Mouse (Mus musculus) stomach, embryonic 14.5 days (tissue): ENCODE results near the gene Klf15. TPM values are rescaled to one million over a fixed set of nuclear protein-coding genes. Genes with fewer than 3 reads are reported as not detected.
A peak's percentile ranks its signal among the peaks of the same experiment; 100 is the strongest.

ENCODE experiments used
- ATAC-seq: fragments of 200-750 bp; cut with Nextera tagmentation; 2 replicates; pipeline ENCODE4 v1.8.0; 2017; ENCODE audit warnings: low read depth, moderate TSS enrichment; ENCODE audit not compliant: insufficient number of reproducible peaks, insufficient read depth, low FRiP score
- H3K27ac ChIP-seq: fragments of 300-500 bp; sonication (generic); 2 replicates; pipeline ENCODE4 v1.5.1; 2014; ENCODE audit warnings: mild to moderate bottlenecking, low read length, moderate library complexity, mixed read lengths
- H3K27me3 ChIP-seq: fragments of 300-500 bp; sonication (generic); 2 replicates; pipeline ENCODE4 v1.6.1; 2014; ENCODE audit warnings: low read length, control low read depth, mixed read lengths; ENCODE audit not compliant: control insufficient read depth, insufficient read depth
- H3K36me3 ChIP-seq: fragments of 300-500 bp; sonication (generic); 2 replicates; pipeline ENCODE4 v1.6.1; 2014; ENCODE audit warnings: mild to moderate bottlenecking, control low read depth, low read length, moderate library complexity, mixed read lengths; ENCODE audit not compliant: control insufficient read depth, insufficient read depth
- H3K4me1 ChIP-seq: fragments of 300-500 bp; sonication (generic); 2 replicates; pipeline ENCODE4 v1.6.1; 2014; ENCODE audit warnings: low read length, control low read depth, mixed read lengths; ENCODE audit not compliant: control insufficient read depth, insufficient read depth
- H3K4me2 ChIP-seq: fragments of 300-500 bp; sonication (generic); replicated peaks from 2 replicates; pipeline ENCODE4 v1.6.1; 2014; ENCODE audit warnings: low read depth, low read length, control low read depth
- H3K4me3 ChIP-seq: fragments of 300-500 bp; sonication (generic); 2 replicates; pipeline ENCODE4 v1.5.1; 2014; ENCODE audit warnings: low read depth, low read length, control low read depth
- H3K9ac ChIP-seq: fragments of 300-500 bp; sonication (generic); replicated peaks from 2 replicates; pipeline ENCODE4 v1.6.1; 2014; ENCODE audit warnings: low read depth, mild to moderate bottlenecking, control low read depth, low read length, moderate library complexity, mixed read lengths
- H3K9me3 ChIP-seq: fragments of 300-500 bp; sonication (generic); 2 replicates; pipeline ENCODE4 v1.6.1; 2016; ENCODE audit warnings: low read depth, low read length, control low read depth; ENCODE audit not compliant: control insufficient read depth
- WGBS: fragments of 180-500 bp; shearing (Covaris S2); extraction: QIAGEN DNeasy Blood & Tissue Kit; methylation state at CpG from one replicate; pipeline ENCODE4 v1.1.7; 2014; 5-methylcytosine and 5-hydroxymethylcytosine counted together
- polyA plus RNA-seq: library from polyadenylated mRNA; unstranded; fragments of >200 nt; fragmentation: Nextera tagmentation; extraction: Ambion mirVana; gene quantifications from 2 replicates; pipeline ENCODE4 v1.2.1, GENCODE M21; 2014

The Klf15 gene
- polyA plus RNA-seq, 1 experiment from 2014 or later, result 3.8 TPM

- ATAC-seq, result no peak
- no peaks in the 10 kb centered on the region for H3K27me3 ChIP-seq
- no peaks in the 10 kb centered on the region for H3K9me3 ChIP-seq
- H3K9ac ChIP-seq, result no peak overlapping the region
- no peak overlapping the region for H3K4me3 ChIP-seq
- no peak overlapping the region for H3K27ac ChIP-seq
- no peak overlapping the region for H3K4me2 ChIP-seq
- H3K36me3 ChIP-seq, result no peaks in the 10 kb centered on the region
- H3K4me1 ChIP-seq, result no peaks in the 10 kb centered on the region
Measured at GRCm38 (mm10) chr6:90514369-90514768, 52.0 kb downstream of the Klf15 start.

GRCm38 (mm10) chr6:90514883-90515405 is 52.6 kb downstream of the Klf15 start:
- no peaks in the 10 kb centered on the region for H3K4me1 ChIP-seq
- no peaks in the 10 kb centered on the region for H3K27me3 ChIP-seq
- H3K9ac ChIP-seq, result no peak overlapping the region
- ATAC-seq, result peak; percentile 85
- no peak overlapping the region for H3K4me3 ChIP-seq
- H3K36me3 ChIP-seq, result no peaks in the 10 kb centered on the region
- no peak overlapping the region for H3K4me2 ChIP-seq
- no peaks in the 10 kb centered on the region for H3K9me3 ChIP-seq
- no peak overlapping the region for H3K27ac ChIP-seq
- WGBS, result 25% methylated on average over 4 of the region's 4 CpGs

GRCm38 (mm10) chr6:90518892-90519291 is 56.5 kb downstream of the Klf15 start:
- 38% methylated on average over 3 of the region's 3 CpGs for WGBS
- no peak for ATAC-seq

GRCm38 (mm10) chr6:90519375-90519774 is 57.0 kb downstream of the Klf15 start:
- Histone ChIP-seq H3K9me3 (no peaks in the 10 kb centered on the region), H3K27ac (no peak overlapping the region), H3K9ac (no peak overlapping the region), H3K27me3 (no peaks in the 10 kb centered on the region), H3K4me2 (no peak overlapping the region), H3K36me3 (no peaks in the 10 kb centered on the region), H3K4me3 (no peak overlapping the region), H3K4me1 (no peaks in the 10 kb centered on the region)
- WGBS, result 42% methylated on average over 5 of the region's 5 CpGs
- no peak for ATAC-seq

More at GRCm38 (mm10) chr6:90518892-90519291, 56.5 kb downstream of the Klf15 start:
- Histone ChIP-seq H3K9ac (no peak overlapping the region), H3K4me3 (no peak overlapping the region), H3K4me2 (no peak overlapping the region), H3K27ac (no peak overlapping the region), H3K9me3 (no peaks in the 10 kb centered on the region), H3K36me3 (no peaks in the 10 kb centered on the region), H3K27me3 (no peaks in the 10 kb centered on the region), H3K4me1 (no peaks in the 10 kb centered on the region)

Other genes with a start within 250 kb of the Klf15 start
- gene Vmn1r53, start 238.1 kb upstream of the Klf15 start, polyA plus RNA-seq, result not detected in 2 replicates
- gene Vmn1r54, start 216.3 kb upstream of the Klf15 start, polyA plus RNA-seq, result not detected in 2 replicates
- not detected in 2 replicates for gene BC048671, start 161.4 kb upstream of the Klf15 start, polyA plus RNA-seq
- 0.25 and 0.39 TPM in 2 replicates for gene Chst13, start 137.4 kb upstream of the Klf15 start, polyA plus RNA-seq
- gene Uroc1, start 129.3 kb upstream of the Klf15 start, polyA plus RNA-seq, result not detected in 2 replicates
- gene Zxdc, start 93.1 kb upstream of the Klf15 start, polyA plus RNA-seq, result 10.4 and 10.8 TPM in 2 replicates
- gene Cfap100, start 33.8 kb upstream of the Klf15 start, polyA plus RNA-seq, result 0.61 and 0.71 TPM in 2 replicates
- gene Aldh1l1, start 23.9 kb downstream of the Klf15 start, polyA plus RNA-seq, result 2.5 and 4.3 TPM in 2 replicates
- 5.5 and 7.3 TPM in 2 replicates for gene Slc41a3, start 142.1 kb downstream of the Klf15 start, polyA plus RNA-seq